Mouse (Mus musculus): ENCODE data around the gene Bcas3. TPM values are rescaled to one million over a fixed set of nuclear protein-coding genes. Genes with fewer than 3 reads are reported as not detected.

The Bcas3 gene
- total RNA-seq, 2 experiments from 2014 or later = 42.7 to 42.9 TPM

GRCm38 (mm10) chr11:85367823-85368222, 14.9 kb downstream of the Bcas3 start:
- DNase-seq = no peak
- intact Hi-C loops (cut with DNase I) = no loop called here

GRCm38 (mm10) chr11:85379091-85379490, 26.1 kb downstream of the Bcas3 start:
- no peak for DNase-seq
- intact Hi-C loops (cut with DNase I) = no loop called here

GRCm38 (mm10) chr11:85380046-85380445, 27.1 kb downstream of the Bcas3 start:
- intact Hi-C loops (cut with DNase I) = loop anchor here (10.0 kb wide), 1 partner anchor 465 kb away; no protein-coding TSS in a partner anchor

GRCm38 (mm10) chr11:85382055-85382454, 29.1 kb downstream of the Bcas3 start:
- intact Hi-C loops (cut with DNase I) = loop anchor here (10.0 kb wide), 1 partner anchor 463 kb away; no protein-coding TSS in a partner anchor
- peak; percentile 58 for DNase-seq

More at GRCm38 (mm10) chr11:85380046-85380445, 27.1 kb downstream of the Bcas3 start:
- DNase-seq = no peak

GRCm38 (mm10) chr11:85383975-85384821, 31.2 kb downstream of the Bcas3 start:
- intact Hi-C loops (cut with DNase I) = loop anchor here (10.0 kb wide), 1 partner anchor 461 kb away; no protein-coding TSS in a partner anchor
- DNase-seq = no peak

- DNase-seq = peak; percentile 17
- intact Hi-C loops (cut with DNase I) = no loop called here
Observed at GRCm38 (mm10) chr11:85392179-85392863, 39.4 kb downstream of the Bcas3 start.

- DNase-seq = peak; percentile 7
Observed at GRCm38 (mm10) chr11:85392864-85393220, 39.9 kb downstream of the Bcas3 start.

GRCm38 (mm10) chr11:85393990-85394389, 41.0 kb downstream of the Bcas3 start:
- intact Hi-C loops (cut with DNase I) = no loop called here
- DNase-seq = no peak

More at GRCm38 (mm10) chr11:85392864-85393220, 39.9 kb downstream of the Bcas3 start:
- intact Hi-C loops (cut with DNase I) = no loop called here

- intact Hi-C loops (cut with DNase I) = no loop called here
- no peak for DNase-seq
Observed at GRCm38 (mm10) chr11:85395361-85395760, 42.4 kb downstream of the Bcas3 start.

GRCm38 (mm10) chr11:85406531-85406930, 53.6 kb downstream of the Bcas3 start:
- intact Hi-C loops (cut with DNase I) = loop anchor here (10.0 kb wide), 1 partner anchor 48 kb away; no protein-coding TSS in a partner anchor
- DNase-seq = no peak

- intact Hi-C loops (cut with DNase I) = loop anchor here (10.0 kb wide), 1 partner anchor 47 kb away; no protein-coding TSS in a partner anchor
- DNase-seq = no peak
Observed at GRCm38 (mm10) chr11:85407700-85408099, 54.7 kb downstream of the Bcas3 start.

- no peak for DNase-seq
- intact Hi-C loops (cut with DNase I) = no loop called here
Observed at GRCm38 (mm10) chr11:85412319-85412718, 59.4 kb downstream of the Bcas3 start.

- no peak for DNase-seq
- intact Hi-C loops (cut with DNase I) = no loop called here
Observed at GRCm38 (mm10) chr11:85414476-85414875, 61.5 kb downstream of the Bcas3 start.

GRCm38 (mm10) chr11:85427353-85427752, 74.4 kb downstream of the Bcas3 start:
- intact Hi-C loops (cut with DNase I) = no loop called here
- no peak for DNase-seq

GRCm38 (mm10) chr11:85428227-85428626, 75.3 kb downstream of the Bcas3 start:
- DNase-seq = no peak
- intact Hi-C loops (cut with DNase I) = no loop called here

GRCm38 (mm10) chr11:85430743-85431448, 77.9 kb downstream of the Bcas3 start:
- DNase-seq = no peak
- intact Hi-C loops (cut with DNase I) = no loop called here

GRCm38 (mm10) chr11:85447375-85447774, 94.4 kb downstream of the Bcas3 start:
- no peak for DNase-seq
- intact Hi-C loops (cut with DNase I) = no loop called here

- DNase-seq = no peak
- intact Hi-C loops (cut with DNase I) = loop anchor here (10.0 kb wide), 1 partner anchor 49 kb away; no protein-coding TSS in a partner anchor
Observed at GRCm38 (mm10) chr11:85453598-85454304, 100.8 kb downstream of the Bcas3 start.

GRCm38 (mm10) chr11:85454305-85454682, 101.3 kb downstream of the Bcas3 start:
- DNase-seq = no peak
- intact Hi-C loops (cut with DNase I) = loop anchor here (10.0 kb wide), 1 partner anchor 49 kb away; no protein-coding TSS in a partner anchor

GRCm38 (mm10) chr11:85461536-85461935, 108.6 kb downstream of the Bcas3 start:
- no peak for DNase-seq
- intact Hi-C loops (cut with DNase I) = loop anchor here (10.0 kb wide), 1 partner anchor 513 kb away; no protein-coding TSS in a partner anchor
